ENCODE assay signal across 18 mouse cellular contexts in genomic region chr5:96719221-96719620, GRCm38 (mm10).
"Had no signal": no experiment of that assay in that cellular context is flagged by ENCODE, and none has a peak within 500 bp of the region (broad histone marks: within the 10 kb centered on the region; RNA-seq: fewer than 3 reads in every experiment).

No protein-coding gene starts in this region.

- H3K27ac ChIP-seq: midbrain, embryonic 10.5 days; midbrain, embryonic 12.5 days; neural tube, embryonic 13.5 days; neural tube, embryonic 15.5 days had no signal

- H3K4me3 ChIP-seq: midbrain, embryonic 10.5 days; midbrain, embryonic 12.5 days; myocyte; neural tube, embryonic 13.5 days; neural tube, embryonic 15.5 days had no signal

- H3K9me3 ChIP-seq: midbrain, embryonic 10.5 days; midbrain, embryonic 12.5 days; neural tube, embryonic 13.5 days; neural tube, embryonic 15.5 days had no signal

- H3K4me2 ChIP-seq: lung, embryonic 14.5 days; midbrain, embryonic 12.5 days; neural tube, embryonic 13.5 days; neural tube, embryonic 15.5 days had no signal

- H3K27me3 ChIP-seq: midbrain, embryonic 12.5 days; neural tube, embryonic 13.5 days; neural tube, embryonic 15.5 days had no signal

- ATAC-seq: midbrain, embryonic 16.5 days had no signal

- H3K4me1 ChIP-seq: neural tube, embryonic 13.5 days had no signal

- H3K9ac ChIP-seq: lung, embryonic 14.5 days; midbrain, embryonic 12.5 days; neural tube, embryonic 13.5 days; neural tube, embryonic 15.5 days had no signal

- H3K36me3 ChIP-seq: midbrain, embryonic 10.5 days; midbrain, embryonic 12.5 days; neural tube, embryonic 13.5 days; neural tube, embryonic 15.5 days had no signal

- DNase-seq: lung, embryonic 14.5 days; lung, postnatal 10 days; lung, postnatal 4 days; midbrain, embryonic 14.5 days; retina, postnatal 1 day; right cerebral cortex, adult 18-20 months; right cerebral cortex, postnatal 25 days; right cerebral cortex, postnatal 4 days; spleen, adult 18-20 months; thymus, adult 18-20 months; thymus, postnatal 14 days; thymus, postnatal 36 days had no signal
